In the genomic region with DNA sequence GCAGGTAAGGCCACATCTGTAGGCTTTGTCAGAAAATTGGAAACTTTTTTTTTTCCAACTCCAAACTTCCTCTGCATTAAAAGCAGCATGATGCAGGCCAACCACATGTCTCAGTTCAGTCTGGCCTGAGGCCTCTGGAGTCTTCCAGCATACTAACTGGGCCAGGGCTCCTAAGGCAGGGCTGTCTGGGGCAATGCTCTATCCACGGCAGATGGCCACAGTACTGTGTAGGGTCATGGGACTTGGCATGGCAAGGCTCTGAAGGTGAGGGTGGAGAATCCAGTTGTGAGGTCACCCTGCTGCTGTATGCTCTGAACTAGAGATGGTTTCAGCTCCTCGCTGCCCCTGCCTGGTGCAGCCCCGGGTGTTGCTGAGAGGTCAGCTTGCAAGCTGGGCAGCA, we compare ENCODE assay signal across 23 mouse cellular contexts.
"Had no signal": no experiment of that assay in that cellular context is flagged by ENCODE, and none has a peak within 500 bp of the region (broad histone marks: within the 10 kb centered on the region; RNA-seq: fewer than 3 reads in every experiment).

No protein-coding gene starts in this region.

- DNase-seq: kidney, postnatal 14 days; layer of hippocampus, adult 9-11 months; liver; lung, adult 18-20 months; lung, postnatal 10 days; lung, postnatal 36 days; right cerebral cortex, adult 18-20 months; right cerebral cortex, postnatal 14 days; right cerebral cortex, postnatal 4 days; thymus, adult 2 months; thymus, postnatal 14 days; thymus, postnatal 4 days had no signal

- H3K4me1 ChIP-seq: liver, embryonic 12.5 days; liver, embryonic 15.5 days; lung, embryonic 15.5 days had no signal

- H3K9ac ChIP-seq: limb, embryonic 13.5 days; liver, embryonic 12.5 days; liver, embryonic 15.5 days; lung, embryonic 15.5 days; midbrain, embryonic 12.5 days; midbrain, embryonic 15.5 days; neural tube, embryonic 12.5 days; neural tube, embryonic 15.5 days had no signal

- H3K4me2 ChIP-seq: limb, embryonic 13.5 days; liver, embryonic 12.5 days; liver, embryonic 15.5 days; lung, embryonic 15.5 days; midbrain, embryonic 12.5 days; midbrain, embryonic 15.5 days; neural tube, embryonic 12.5 days; neural tube, embryonic 15.5 days had no signal

- ATAC-seq: liver, embryonic 12.5 days; midbrain, embryonic 15.5 days had no signal

- H3K27me3 ChIP-seq: limb, embryonic 13.5 days; liver, embryonic 15.5 days; lung, embryonic 15.5 days; midbrain, embryonic 12.5 days; midbrain, embryonic 15.5 days; neural tube, embryonic 12.5 days; neural tube, embryonic 15.5 days had no signal

- H3K4me3 ChIP-seq: layer of hippocampus, adult 2 months; limb, embryonic 10.5 days; limb, embryonic 13.5 days; liver, embryonic 12.5 days; liver, embryonic 15.5 days; lung, embryonic 15.5 days; midbrain, embryonic 12.5 days; midbrain, embryonic 15.5 days; neural tube, embryonic 12.5 days; neural tube, embryonic 15.5 days had no signal

- H3K36me3 ChIP-seq: liver, embryonic 12.5 days; liver, embryonic 15.5 days; lung, embryonic 15.5 days; midbrain, embryonic 12.5 days; midbrain, embryonic 15.5 days; neural tube, embryonic 15.5 days had no signal

- H3K9me3 ChIP-seq: limb, embryonic 10.5 days; limb, embryonic 13.5 days; liver, embryonic 12.5 days; liver, embryonic 15.5 days; lung, embryonic 15.5 days; midbrain, embryonic 12.5 days; midbrain, embryonic 15.5 days; neural tube, embryonic 12.5 days; neural tube, embryonic 15.5 days had no signal

- H3K27ac ChIP-seq: layer of hippocampus, adult 2 months; limb, embryonic 10.5 days; limb, embryonic 13.5 days; liver, embryonic 12.5 days; liver, embryonic 15.5 days; lung, embryonic 15.5 days; midbrain, embryonic 12.5 days; midbrain, embryonic 15.5 days; neural tube, embryonic 12.5 days; neural tube, embryonic 15.5 days; stomach, postnatal 0 days had no signal
